Mouse (Mus musculus): ENCODE measurements at regions not wholly inside any gene's neighbourhood (a gene's known extent, or its start where the extent isn't known, plus 50 kb on each side); places are given as distances from the start of the nearest gene placed in this dataset.

- intact Hi-C loops (cut with DNase I) = no loop called here
- no peak for DNase-seq (ENCODE audit: low spot score in 2 of 2)
These were observed 223.8 kb upstream of the Fam98a start for GRCm38 (mm10) chr17:75775518-75775917.

GRCm38 (mm10) chr17:75772861-75773260 lies 221.1 kb upstream of the Fam98a start:
- intact Hi-C loops (cut with DNase I) = no loop called here
- peak in 1 of 2 experiments; percentile 26 for DNase-seq (ENCODE audit: low spot score in 2 of 2)

DNA sequence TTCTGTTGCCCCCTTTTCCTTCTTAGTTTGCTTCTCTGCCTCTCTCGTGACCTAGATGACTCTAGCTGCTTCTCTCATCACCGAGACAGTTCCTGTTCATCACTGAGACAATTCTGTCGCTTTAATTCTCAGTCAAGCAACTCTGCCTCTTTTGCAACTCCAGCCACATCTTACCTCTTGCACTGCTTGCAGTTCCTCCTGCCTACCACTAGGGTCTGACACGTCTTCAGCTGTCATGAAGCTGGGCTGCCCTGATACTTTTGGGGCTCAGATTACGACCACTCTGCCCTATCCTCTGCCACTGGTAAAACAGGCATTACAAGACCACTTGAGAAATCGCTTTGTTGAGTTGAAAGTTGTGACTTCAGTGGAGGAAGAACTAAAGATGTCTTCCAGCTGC lies 216.9 kb upstream of the Fam98a start:
- intact Hi-C loops (cut with DNase I) = no loop called here
- no peak for DNase-seq (ENCODE audit: low spot score in 2 of 2)

- intact Hi-C loops (cut with DNase I) = no loop called here
- peak; percentile 34 to 89 for DNase-seq (ENCODE audit: low spot score in 2 of 2)
These were observed 211.6 kb upstream of the Fam98a start for GRCm38 (mm10) chr17:75763391-75763790.

DNA sequence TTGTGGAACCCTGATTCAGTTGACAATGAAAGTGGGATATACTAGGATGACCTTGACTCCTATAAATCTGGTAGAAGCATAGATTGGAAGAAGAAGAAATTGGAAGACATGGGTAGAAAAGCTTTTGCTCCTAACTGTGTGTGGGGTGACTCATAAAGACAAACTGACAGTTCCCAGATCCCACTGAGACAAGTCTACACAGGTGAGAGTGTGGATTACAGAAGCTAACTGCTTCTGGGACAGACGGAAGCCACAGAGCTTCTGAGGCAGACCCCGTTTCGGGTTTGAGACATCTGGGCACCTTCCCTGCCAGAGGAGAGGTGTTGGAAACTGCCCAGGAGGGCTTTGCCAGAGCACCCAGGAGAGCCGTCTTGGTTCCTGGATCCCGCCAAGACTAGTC lies 204.7 kb upstream of the Fam98a start:
- no peak for DNase-seq (ENCODE audit: low spot score in 2 of 2)

DNA sequence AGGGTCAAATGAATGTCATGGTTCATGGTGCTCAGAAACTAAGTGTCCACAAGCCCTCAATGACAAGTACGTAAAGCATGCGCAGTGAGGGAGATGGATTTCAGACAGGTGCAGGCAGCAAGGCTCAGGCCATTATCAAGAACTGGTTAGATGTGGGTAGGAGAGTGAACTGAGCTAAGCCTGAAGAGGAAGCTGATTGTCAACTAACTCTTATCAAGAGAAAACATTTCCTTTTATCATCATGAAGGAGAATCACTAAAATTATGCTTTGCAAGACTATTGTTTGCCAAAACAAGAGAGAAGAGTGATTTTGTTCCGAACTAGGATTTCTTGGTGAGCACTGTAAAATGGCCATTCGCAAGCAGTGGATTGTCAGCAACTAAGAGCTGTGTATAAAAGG lies 164.7 kb upstream of the Fam98a start:
- intact Hi-C loops (cut with DNase I) = no loop called here
- DNase-seq (ENCODE audit: low spot score in 2 of 2) = no peak

More for the DNA sequence above, 204.7 kb upstream of the Fam98a start:
- intact Hi-C loops (cut with DNase I) = no loop called here

- DNase-seq (ENCODE audit: low spot score in 2 of 2) = no peak
- intact Hi-C loops (cut with DNase I) = no loop called here
These were observed 162.8 kb upstream of the Fam98a start for GRCm38 (mm10) chr17:75714578-75714977.

- intact Hi-C loops (cut with DNase I) = no loop called here
- no peak for DNase-seq (ENCODE audit: low spot score in 2 of 2)
These were observed 162.3 kb upstream of the Fam98a start for GRCm38 (mm10) chr17:75714059-75714458.

GRCm38 (mm10) chr17:75707687-75708086 lies 155.9 kb upstream of the Fam98a start:
- intact Hi-C loops (cut with DNase I) = no loop called here
- DNase-seq (ENCODE audit: low spot score in 2 of 2) = peak in 1 of 2 experiments; percentile 50

GRCm38 (mm10) chr17:75705357-75705756 lies 153.6 kb upstream of the Fam98a start:
- no peak for DNase-seq (ENCODE audit: low spot score in 2 of 2)
- intact Hi-C loops (cut with DNase I) = no loop called here

DNA sequence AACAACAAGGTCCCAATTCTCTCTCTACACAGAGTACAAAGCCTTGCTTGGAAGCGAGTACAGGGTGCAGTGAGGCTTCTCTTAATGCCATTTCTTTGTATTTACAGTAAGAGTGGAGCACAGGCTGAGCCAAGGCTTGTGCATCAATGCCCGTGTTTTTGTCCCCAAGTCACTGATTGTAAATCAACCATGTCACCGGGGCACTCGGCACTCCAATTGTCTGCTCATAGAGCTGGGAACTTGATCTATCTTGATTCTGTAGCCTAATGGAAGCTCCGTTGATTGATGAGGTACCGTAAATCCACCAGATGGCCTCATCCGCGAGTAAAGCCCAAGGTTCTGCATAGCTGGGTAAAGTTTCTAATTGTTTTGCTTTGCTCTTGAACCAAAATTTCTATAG lies 152.1 kb upstream of the Fam98a start:
- no peak for DNase-seq (ENCODE audit: low spot score in 2 of 2)
- intact Hi-C loops (cut with DNase I) = no loop called here

DNA sequence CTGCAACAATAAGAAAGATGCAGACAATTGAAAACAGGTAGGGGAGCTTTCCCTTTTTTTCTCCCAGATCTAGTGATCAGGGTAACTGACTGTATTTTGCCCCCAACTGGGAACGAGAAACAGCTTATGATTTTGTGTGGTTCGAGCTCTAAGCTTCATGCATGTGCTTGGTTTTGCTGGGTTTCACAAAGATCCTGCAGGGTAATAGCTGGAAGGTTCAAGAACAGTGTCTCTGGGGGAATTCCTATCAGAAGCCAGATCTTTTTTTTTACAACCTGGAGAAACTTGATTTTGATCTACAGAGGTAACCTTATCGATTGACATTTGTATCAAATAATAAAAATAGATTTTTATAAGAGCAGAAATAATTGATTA lies 145.0 kb upstream of the Fam98a start:
- intact Hi-C loops (cut with DNase I) = no loop called here

DNA sequence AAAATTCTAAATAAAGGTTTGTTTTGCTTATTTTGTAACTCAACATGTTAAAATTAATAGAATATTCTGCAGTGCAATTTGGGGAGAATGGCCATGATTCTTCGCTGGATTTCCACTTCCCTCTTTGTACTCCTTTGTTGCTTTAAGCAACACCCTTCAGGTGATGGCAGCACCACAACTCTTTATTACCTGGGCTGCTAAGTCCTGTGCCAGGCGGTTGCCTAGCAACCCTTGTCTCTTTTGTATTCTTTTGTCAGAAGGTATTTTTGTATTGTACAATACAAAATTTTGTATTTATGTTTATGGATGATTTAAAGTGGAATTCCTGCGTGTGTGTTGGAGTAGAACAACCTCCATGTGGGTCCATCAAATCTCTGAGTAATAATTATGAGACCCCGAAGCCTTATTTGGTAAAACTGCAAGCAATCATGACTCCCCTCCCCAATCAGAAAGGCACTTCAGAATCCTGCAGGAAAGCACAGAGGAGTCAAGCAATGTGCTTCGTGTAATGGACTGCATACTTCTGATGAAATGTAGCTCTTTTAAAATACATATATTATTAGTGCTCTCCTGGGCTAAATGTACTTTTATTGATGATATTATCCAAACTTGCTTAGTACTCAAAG lies 144.5 kb upstream of the Fam98a start:
- intact Hi-C loops (cut with DNase I) = no loop called here

More for the DNA sequence above, 145.0 kb upstream of the Fam98a start:
- DNase-seq (ENCODE audit: low spot score in 2 of 2) = no peak

DNA sequence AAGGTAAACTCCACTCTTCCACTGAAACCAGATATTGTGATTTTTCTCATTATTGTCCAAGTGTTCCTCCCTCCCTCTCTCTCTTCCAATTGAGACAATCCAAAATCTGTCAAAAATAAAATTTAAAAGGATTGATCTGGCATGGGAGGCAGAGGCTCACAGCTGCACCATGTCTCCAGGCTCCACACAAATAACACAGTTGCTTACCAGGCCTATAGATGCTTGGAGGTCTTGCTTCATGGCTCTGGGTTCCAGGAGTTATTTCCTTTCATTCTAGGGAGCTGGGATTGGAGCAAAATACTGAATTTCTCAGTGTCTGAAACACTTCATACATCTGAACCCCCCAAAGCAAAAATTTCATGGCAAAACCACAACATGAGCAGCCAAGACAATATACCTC lies 134.2 kb upstream of the Fam98a start:
- intact Hi-C loops (cut with DNase I) = no loop called here

More for the DNA sequence above, 144.5 kb upstream of the Fam98a start:
- no peak for DNase-seq (ENCODE audit: low spot score in 2 of 2)

GRCm38 (mm10) chr17:75646982-75647381 lies 95.2 kb upstream of the Fam98a start:
- no peak for DNase-seq (ENCODE audit: low spot score in 2 of 2)
- intact Hi-C loops (cut with DNase I) = no loop called here

More for the DNA sequence above, 134.2 kb upstream of the Fam98a start:
- no peak for DNase-seq (ENCODE audit: low spot score in 2 of 2)

- DNase-seq (ENCODE audit: low spot score in 2 of 2) = no peak
- intact Hi-C loops (cut with DNase I) = no loop called here
These were observed 93.0 kb upstream of the Fam98a start for GRCm38 (mm10) chr17:75644698-75645097.

DNA sequence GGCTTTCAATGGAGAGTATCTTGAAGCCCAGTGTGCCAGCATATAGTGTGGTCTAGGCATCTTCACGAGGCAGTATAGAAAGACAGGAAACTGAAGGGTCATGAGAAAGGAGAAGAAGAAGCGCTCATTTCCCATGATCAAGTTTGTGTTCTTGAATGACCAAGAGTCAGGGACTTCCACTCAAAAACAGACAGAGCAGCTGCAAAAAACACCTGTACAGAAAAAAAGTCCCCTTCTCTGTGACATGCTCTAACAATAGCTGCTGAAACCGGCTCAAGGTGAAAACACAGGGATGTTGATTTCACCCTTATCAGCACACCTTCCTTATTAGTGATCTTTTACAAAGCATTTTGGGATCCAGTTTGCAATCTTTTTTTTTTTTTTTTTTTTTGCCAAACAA lies 90.6 kb upstream of the Fam98a start:
- DNase-seq (ENCODE audit: low spot score in 2 of 2) = no peak
- intact Hi-C loops (cut with DNase I) = no loop called here

DNA sequence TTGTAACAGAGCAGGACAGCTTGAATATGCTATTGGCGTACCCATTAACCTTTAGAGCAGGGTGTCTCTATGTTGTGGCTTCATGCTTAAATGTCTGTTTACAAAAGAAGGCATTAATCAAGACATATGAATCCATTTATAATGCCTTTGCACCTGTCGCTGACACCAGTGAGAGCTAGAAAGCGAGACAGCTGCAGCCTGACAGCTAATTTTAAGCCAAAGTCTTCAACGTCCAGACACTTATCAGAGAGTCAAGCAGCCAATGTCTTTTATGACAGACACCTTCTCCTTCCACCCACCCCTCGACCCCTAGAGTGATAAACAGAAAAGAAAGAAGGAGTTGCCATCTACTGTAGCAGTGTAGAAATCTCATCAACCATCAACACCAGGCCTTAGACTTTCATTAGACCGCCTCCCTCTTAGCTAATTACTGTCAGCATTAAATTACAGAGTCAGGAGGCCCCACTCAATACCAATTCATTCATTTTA lies 89.3 kb upstream of the Fam98a start:
- DNase-seq (ENCODE audit: low spot score in 2 of 2) = no peak
- intact Hi-C loops (cut with DNase I) = no loop called here

DNA sequence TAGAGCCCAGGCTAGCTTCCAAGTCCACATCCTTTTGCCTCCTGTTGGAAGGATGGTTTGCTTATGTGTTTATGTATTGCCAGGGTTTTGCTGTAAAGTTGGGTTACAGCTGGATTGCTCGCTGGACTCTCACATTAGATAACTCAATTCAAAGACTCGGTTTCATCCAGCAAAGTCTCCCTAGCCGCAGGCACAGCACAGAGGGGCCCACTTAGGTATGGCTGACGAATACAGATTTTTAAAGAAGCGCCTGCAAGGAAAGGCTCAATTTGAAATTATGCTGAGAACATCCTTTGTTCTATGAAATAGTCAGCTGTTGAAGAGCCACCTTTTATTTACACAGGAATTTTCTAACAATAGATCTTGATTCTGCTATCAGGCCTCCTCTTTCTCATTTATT lies 88.8 kb upstream of the Fam98a start:
- intact Hi-C loops (cut with DNase I) = no loop called here
- no peak for DNase-seq (ENCODE audit: low spot score in 2 of 2)

- peak; percentile 18 to 24 for DNase-seq (ENCODE audit: low spot score in 2 of 2)
- intact Hi-C loops (cut with DNase I) = loop anchor here (10.0 kb wide), 1 partner anchor 305 kb away; no protein-coding TSS in a partner anchor
These were observed 78.1 kb upstream of the Fam98a start for GRCm38 (mm10) chr17:75629857-75630256.

DNA sequence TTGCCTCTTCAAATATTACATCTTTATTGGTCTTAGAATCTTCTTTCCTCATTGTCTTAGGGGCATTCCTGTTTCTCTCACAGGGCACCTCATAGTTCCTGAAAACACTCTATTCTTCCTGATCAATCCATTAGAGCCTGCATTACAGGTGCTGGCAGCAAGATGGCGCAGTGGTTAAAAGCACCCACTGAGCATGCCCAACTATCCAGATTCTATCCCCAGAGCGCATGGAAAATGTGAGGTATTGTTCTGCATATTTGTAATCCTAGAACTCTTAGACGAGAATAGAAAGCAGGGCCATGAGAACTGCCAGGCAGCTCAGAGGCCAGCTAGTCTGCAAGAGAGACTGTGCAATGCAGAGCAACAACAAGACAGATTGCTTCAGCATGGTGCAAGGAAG lies 67.7 kb upstream of the Fam98a start:
- intact Hi-C loops (cut with DNase I) = no loop called here
- DNase-seq (ENCODE audit: low spot score in 2 of 2) = no peak

DNA sequence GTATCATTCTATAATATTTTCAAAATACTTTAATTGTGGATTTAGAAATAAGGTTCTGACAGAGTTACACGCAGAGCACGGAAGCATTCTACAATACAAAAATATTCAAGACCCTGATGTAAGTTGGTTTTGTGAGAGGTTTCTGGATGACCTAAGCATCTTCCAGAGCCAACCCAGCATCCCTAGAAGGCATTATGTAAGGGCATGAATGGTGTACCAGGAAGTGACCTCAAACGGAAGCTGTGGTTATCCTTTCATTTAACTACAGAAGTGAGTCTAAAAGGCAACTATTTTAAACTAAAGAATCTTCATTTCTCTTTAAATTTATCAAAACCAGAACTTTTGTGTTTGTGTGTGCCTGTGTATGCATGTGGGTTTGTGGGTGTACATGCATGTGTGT lies 66.8 kb upstream of the Fam98a start:
- intact Hi-C loops (cut with DNase I) = no loop called here
- DNase-seq (ENCODE audit: low spot score in 2 of 2) = no peak

Measured in left cerebral cortex, postnatal 25 days (tissue).